Mouse (Mus musculus): ENCODE data around the gene Col27a1. TPM values are rescaled to one million over a fixed set of nuclear protein-coding genes. Genes with fewer than 3 reads are reported as not detected.

Col27a1 gene
- polyA plus RNA-seq, 1 experiment, result 0.13 TPM

GRCm38 (mm10) chr4:63226164-63226882 is 12.5 kb downstream of the Col27a1 start:
- H3K4me3 ChIP-seq, result no peak overlapping the region

GRCm38 (mm10) chr4:63226883-63227235 is 13.1 kb downstream of the Col27a1 start:
- Histone ChIP-seq H3ac (ENCODE audit: control insufficient read depth, insufficient read length) (no peak overlapping the region), H3K36me3 (ENCODE audit: control insufficient read depth, insufficient read depth) (no peaks in the 10 kb centered on the region), H3K4me3 (no peak overlapping the region), H3K4me2 (ENCODE audit: low read depth) (no peak overlapping the region), H3K27me3 (ENCODE audit: control insufficient read depth, insufficient read depth, insufficient read length) (peaks cover 29% of the 10 kb centered on the region), H3K79me2 (ENCODE audit: control insufficient read depth, insufficient read depth) (no peaks in the 10 kb centered on the region)
- TF ChIP-seq MAX (IDR thresholded peaks at IDR 0.05; ENCODE audit: low read depth) (no peak), USF1 (IDR thresholded peaks at IDR 0.05; ENCODE audit: low read depth) (no peak), MYOD1 (IDR thresholded peaks at IDR 0.05; ENCODE audit: control insufficient read depth in 1 of 3, insufficient read length in 2 of 3, low read depth in 2 of 3) (no peak), REST (IDR thresholded peaks at IDR 0.05; ENCODE audit: insufficient read depth, insufficient read length) (no peak), TCF3 (IDR thresholded peaks at IDR 0.05; ENCODE audit: insufficient read length, low read depth) (no peak), E2F4 (IDR thresholded peaks at IDR 0.05; ENCODE audit: insufficient read depth) (no peak), MYOG (IDR thresholded peaks at IDR 0.05; ENCODE audit: control insufficient read depth in 1 of 3, insufficient read depth in 1 of 3, insufficient read length in 2 of 3, low read depth in 2 of 3) (no peak), POLR2A (IDR thresholded peaks at IDR 0.05; ENCODE audit: insufficient read length, low read depth) (no peak)

More at GRCm38 (mm10) chr4:63226164-63226882, 12.5 kb downstream of the Col27a1 start:
- Histone ChIP-seq H3K27me3 (ENCODE audit: control insufficient read depth, insufficient read depth, insufficient read length) (peaks cover 29% of the 10 kb centered on the region), H3ac (ENCODE audit: control insufficient read depth, insufficient read length) (no peak overlapping the region), H3K4me2 (ENCODE audit: low read depth) (no peak overlapping the region), H3K79me2 (ENCODE audit: control insufficient read depth, insufficient read depth) (no peaks in the 10 kb centered on the region), H3K36me3 (ENCODE audit: control insufficient read depth, insufficient read depth) (no peaks in the 10 kb centered on the region)
- TF ChIP-seq MYOD1 (IDR thresholded peaks at IDR 0.05; ENCODE audit: control insufficient read depth in 1 of 3, insufficient read length in 2 of 3, low read depth in 2 of 3) (no peak), POLR2A (IDR thresholded peaks at IDR 0.05; ENCODE audit: insufficient read length, low read depth) (no peak), E2F4 (IDR thresholded peaks at IDR 0.05; ENCODE audit: insufficient read depth) (no peak), POLR2AphosphoS2 (IDR thresholded peaks at IDR 0.05; ENCODE audit: insufficient read length, low read depth) (no peak), MYOG (IDR thresholded peaks at IDR 0.05; ENCODE audit: control insufficient read depth in 1 of 3, insufficient read depth in 1 of 3, insufficient read length in 2 of 3, low read depth in 2 of 3) (no peak), MAX (IDR thresholded peaks at IDR 0.05; ENCODE audit: low read depth) (no peak), CEBPB (IDR thresholded peaks at IDR 0.05; ENCODE audit: insufficient read depth, poor library complexity, severe bottlenecking) (no peak), TCF3 (IDR thresholded peaks at IDR 0.05; ENCODE audit: insufficient read length, low read depth) (no peak), TCF12 (IDR thresholded peaks at IDR 0.05; ENCODE audit: insufficient read depth, poor library complexity, severe bottlenecking) (no peak), REST (IDR thresholded peaks at IDR 0.05; ENCODE audit: insufficient read depth, insufficient read length) (no peak)

- no peaks in the 10 kb centered on the region for H3K36me3 ChIP-seq (ENCODE audit: control insufficient read depth, insufficient read depth)
- no peak overlapping the region for H3ac ChIP-seq (ENCODE audit: control insufficient read depth, insufficient read length)
- no peak overlapping the region for H3K4me2 ChIP-seq (ENCODE audit: low read depth)
- peaks cover 26% of the 10 kb centered on the region for H3K27me3 ChIP-seq (ENCODE audit: control insufficient read depth, insufficient read depth, insufficient read length)
- TF ChIP-seq E2F4 (IDR thresholded peaks at IDR 0.05; ENCODE audit: insufficient read depth) (no peak), TCF12 (IDR thresholded peaks at IDR 0.05; ENCODE audit: insufficient read depth, poor library complexity, severe bottlenecking) (no peak), CEBPB (IDR thresholded peaks at IDR 0.05; ENCODE audit: insufficient read depth, poor library complexity, severe bottlenecking) (no peak), MYOG (IDR thresholded peaks at IDR 0.05; ENCODE audit: control insufficient read depth in 1 of 3, insufficient read depth in 1 of 3, insufficient read length in 2 of 3, low read depth in 2 of 3) (no peak), SRF (IDR thresholded peaks at IDR 0.05; ENCODE audit: control insufficient read depth, insufficient read length, low read depth) (no peak), MYOD1 (IDR thresholded peaks at IDR 0.05; ENCODE audit: control insufficient read depth in 1 of 3, insufficient read length in 2 of 3, low read depth in 2 of 3) (no peak), USF1 (IDR thresholded peaks at IDR 0.05; ENCODE audit: low read depth) (no peak), TCF3 (IDR thresholded peaks at IDR 0.05; ENCODE audit: insufficient read length, low read depth) (no peak), MAX (IDR thresholded peaks at IDR 0.05; ENCODE audit: low read depth) (no peak), REST (IDR thresholded peaks at IDR 0.05; ENCODE audit: insufficient read depth, insufficient read length) (no peak), POLR2AphosphoS2 (IDR thresholded peaks at IDR 0.05; ENCODE audit: insufficient read length, low read depth) (no peak), POLR2A (IDR thresholded peaks at IDR 0.05; ENCODE audit: insufficient read length, low read depth) (no peak)
- H3K4me3 ChIP-seq, result no peak overlapping the region
- H3K79me2 ChIP-seq (ENCODE audit: control insufficient read depth, insufficient read depth), result no peaks in the 10 kb centered on the region
Observed at GRCm38 (mm10) chr4:63228943-63229342, 15.1 kb downstream of the Col27a1 start.

- TF ChIP-seq MAX (IDR thresholded peaks at IDR 0.05; ENCODE audit: low read depth), result no peak
- no peak for TF ChIP-seq MYOD1 (IDR thresholded peaks at IDR 0.05; ENCODE audit: control insufficient read depth in 1 of 3, insufficient read length in 2 of 3, low read depth in 2 of 3)
- TF ChIP-seq E2F4 (IDR thresholded peaks at IDR 0.05; ENCODE audit: insufficient read depth), result no peak
- TF ChIP-seq SRF (IDR thresholded peaks at IDR 0.05; ENCODE audit: control insufficient read depth, insufficient read length, low read depth), result no peak
- no peak for TF ChIP-seq POLR2A (IDR thresholded peaks at IDR 0.05; ENCODE audit: insufficient read length, low read depth)
- TF ChIP-seq CEBPB (IDR thresholded peaks at IDR 0.05; ENCODE audit: insufficient read depth, poor library complexity, severe bottlenecking), result no peak
- no peak for TF ChIP-seq TCF12 (IDR thresholded peaks at IDR 0.05; ENCODE audit: insufficient read depth, poor library complexity, severe bottlenecking)
- TF ChIP-seq REST (IDR thresholded peaks at IDR 0.05; ENCODE audit: insufficient read depth, insufficient read length), result no peak
- no peak for TF ChIP-seq USF1 (IDR thresholded peaks at IDR 0.05; ENCODE audit: low read depth)
- no peak for TF ChIP-seq POLR2AphosphoS2 (IDR thresholded peaks at IDR 0.05; ENCODE audit: insufficient read length, low read depth)
- TF ChIP-seq TCF3 (IDR thresholded peaks at IDR 0.05; ENCODE audit: insufficient read length, low read depth), result no peak
- no peak for TF ChIP-seq MYOG (IDR thresholded peaks at IDR 0.05; ENCODE audit: control insufficient read depth in 1 of 3, insufficient read depth in 1 of 3, insufficient read length in 2 of 3, low read depth in 2 of 3)
- Histone ChIP-seq H3K79me2 (ENCODE audit: control insufficient read depth, insufficient read depth) (no peaks in the 10 kb centered on the region), H3K36me3 (ENCODE audit: control insufficient read depth, insufficient read depth) (no peaks in the 10 kb centered on the region)
Observed at GRCm38 (mm10) chr4:63229991-63230581, 16.3 kb downstream of the Col27a1 start.

More at GRCm38 (mm10) chr4:63229991-63230581, 16.3 kb downstream of the Col27a1 start:
- Histone ChIP-seq H3ac (ENCODE audit: control insufficient read depth, insufficient read length) (no peak overlapping the region), H3K27me3 (ENCODE audit: control insufficient read depth, insufficient read depth, insufficient read length) (peaks cover 16% of the 10 kb centered on the region), H3K4me2 (ENCODE audit: low read depth) (no peak overlapping the region), H3K4me3 (no peak overlapping the region)
